Mouse (Mus musculus) WW6 (cell line): ENCODE measurements around the gene Minos1.

Experiments
- DNase-seq: peaks from one replicate; pipeline ENCODE4 v3.0.0-alpha.2; 2013; ENCODE audit warnings: low read depth, low spot score

The Minos1 gene

DNA sequence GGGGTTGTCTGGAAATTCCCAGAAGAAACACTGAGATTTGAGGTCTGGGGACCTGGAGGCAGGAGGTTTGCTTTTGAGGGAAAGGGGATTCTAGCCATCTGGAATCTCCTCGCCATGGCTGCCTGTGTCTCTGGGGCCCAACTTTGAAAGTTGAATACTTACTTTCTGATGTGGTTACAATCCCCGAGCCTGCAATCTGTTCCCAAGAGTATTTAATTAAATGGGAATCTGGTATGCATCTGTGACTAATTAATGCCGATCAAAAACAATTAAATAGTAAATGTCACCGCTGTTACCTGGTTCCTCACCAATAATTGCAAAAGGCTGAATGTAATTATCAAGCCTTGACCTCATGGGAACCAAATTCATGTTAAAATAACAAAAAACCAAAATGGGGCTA lies 13.7 kb upstream of the Minos1 start:
- DNase-seq: no peak

DNA sequence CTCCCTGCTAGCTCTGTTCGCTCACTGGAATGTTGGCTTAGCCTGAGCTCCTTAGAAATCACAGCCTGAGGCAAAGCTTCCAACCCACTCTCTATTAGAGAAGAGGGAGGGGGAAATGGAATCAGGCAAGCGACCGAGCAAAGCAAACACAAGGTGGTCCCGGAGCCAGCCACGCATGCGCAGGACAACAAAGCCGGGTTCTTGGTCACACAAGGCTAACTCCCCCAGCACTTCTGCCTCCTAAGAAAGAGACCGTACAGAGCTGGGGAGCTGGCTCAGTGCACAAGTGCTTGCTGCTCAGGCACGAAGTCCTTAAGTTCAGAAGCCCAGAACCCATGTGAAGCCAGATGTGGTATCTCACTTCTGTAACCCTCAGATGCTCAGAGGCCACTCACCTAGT lies 12.1 kb upstream of the Minos1 start:
- DNase-seq: no peak

DNA sequence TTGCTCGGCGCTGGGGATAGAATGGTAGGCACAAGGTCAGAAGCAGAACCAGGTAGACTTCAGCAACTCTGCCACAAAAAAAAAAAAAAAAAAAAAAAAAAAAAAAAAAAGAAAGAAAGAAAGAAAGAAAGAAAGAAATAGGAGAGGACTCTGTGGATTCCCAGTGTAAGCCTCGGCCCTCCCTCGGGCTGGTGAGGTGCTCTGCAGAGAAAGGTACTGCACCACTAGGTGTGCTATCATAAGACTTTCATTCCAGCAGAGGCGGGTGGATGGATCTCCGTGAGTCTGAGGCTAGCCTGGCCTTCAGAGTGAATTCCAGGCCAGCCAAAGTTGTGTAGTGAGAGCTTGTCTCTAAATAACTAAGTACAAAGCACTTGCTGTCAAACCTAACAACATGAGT lies 10.9 kb upstream of the Minos1 start:
- no peak for DNase-seq

DNA sequence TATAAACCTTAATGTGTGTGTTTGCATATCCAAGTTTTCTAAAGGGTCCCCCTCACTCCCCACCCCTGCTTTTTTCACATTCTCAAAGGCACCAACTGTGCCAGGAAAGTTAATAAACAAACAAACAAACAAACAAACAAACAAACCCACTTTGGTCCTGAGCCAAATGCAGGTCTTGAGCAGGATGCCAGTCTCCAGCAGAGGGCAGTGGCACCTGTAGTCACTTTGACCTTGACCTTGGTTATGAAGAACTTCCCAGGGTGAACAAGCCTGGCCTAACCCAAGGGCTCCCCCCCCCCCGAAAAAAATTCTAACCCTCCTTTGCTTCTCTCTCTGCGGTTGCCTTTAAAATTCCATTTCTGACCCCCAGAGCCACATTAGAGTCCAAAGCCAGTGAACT lies 9.4 kb upstream of the Minos1 start:
- DNase-seq: no peak

DNA sequence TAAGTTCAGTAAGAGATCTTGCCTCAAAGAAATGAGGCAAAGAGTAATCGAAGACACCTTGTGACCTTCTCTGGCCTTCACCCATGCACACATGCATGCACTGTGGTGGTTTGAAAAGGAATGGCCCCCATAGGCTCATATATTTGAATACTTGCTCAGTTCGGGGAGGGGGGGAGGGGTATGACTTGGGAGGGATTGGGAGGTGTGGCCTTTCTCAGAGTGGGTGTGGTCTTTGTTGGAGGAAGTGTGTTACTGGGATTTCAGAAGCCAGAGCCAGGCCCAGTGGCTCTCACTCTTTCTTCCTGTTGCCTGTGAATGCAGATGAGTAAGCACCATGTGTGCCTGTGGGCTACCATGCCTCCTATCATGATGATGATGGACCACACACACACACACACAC lies 5.1 kb upstream of the Minos1 start:
- DNase-seq: no peak

DNA sequence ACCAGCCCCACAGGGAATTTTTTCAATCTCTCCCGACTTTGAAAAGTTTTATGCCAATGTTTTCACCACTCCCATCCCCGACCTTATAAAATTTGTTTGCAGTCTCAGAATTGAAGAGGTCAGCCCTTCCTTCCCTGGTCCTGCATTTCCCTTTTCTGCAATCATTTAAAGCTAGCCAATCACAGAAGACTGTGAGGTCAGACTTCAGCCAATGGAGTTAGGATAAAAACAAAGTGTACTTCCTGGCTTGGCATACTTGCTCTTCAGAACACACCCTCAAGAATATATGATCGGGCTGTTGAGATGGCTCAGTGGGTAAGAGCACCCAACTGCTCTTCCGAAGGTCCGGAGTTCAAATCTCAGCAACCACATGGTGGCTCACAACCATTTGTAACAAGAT lies 2.2 kb upstream of the Minos1 start:
- no peak for DNase-seq

- DNase-seq: no peak
These were observed 1.2 kb upstream of the Minos1 start for GRCm38 (mm10) chr4:139131858-139132672.

- DNase-seq: no peak
These were observed 860 bp downstream of the Minos1 start for GRCm38 (mm10) chr4:139129806-139130700.

- DNase-seq: no peak
These were observed 4.4 kb downstream of the Minos1 start for GRCm38 (mm10) chr4:139126475-139126874.

DNA sequence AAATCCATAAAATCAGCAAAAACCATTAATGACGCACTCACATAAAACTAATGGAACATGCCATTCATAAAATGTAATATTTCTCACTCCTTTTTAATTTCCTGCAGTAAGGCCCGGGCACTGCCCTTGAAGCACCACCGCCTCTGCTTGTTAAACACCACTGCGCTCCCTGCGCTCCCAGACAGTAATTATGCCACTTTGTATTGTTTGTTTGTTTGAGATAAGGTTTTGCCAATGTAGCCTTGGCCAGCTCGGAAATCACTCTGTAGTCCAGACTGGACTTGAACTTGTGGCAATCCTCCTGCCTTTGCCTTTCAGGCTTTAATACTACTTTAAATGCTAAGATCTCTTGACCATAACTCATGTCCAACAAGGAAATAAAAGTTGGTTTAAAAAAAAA lies 6.0 kb downstream of the Minos1 start:
- no peak for DNase-seq

DNA sequence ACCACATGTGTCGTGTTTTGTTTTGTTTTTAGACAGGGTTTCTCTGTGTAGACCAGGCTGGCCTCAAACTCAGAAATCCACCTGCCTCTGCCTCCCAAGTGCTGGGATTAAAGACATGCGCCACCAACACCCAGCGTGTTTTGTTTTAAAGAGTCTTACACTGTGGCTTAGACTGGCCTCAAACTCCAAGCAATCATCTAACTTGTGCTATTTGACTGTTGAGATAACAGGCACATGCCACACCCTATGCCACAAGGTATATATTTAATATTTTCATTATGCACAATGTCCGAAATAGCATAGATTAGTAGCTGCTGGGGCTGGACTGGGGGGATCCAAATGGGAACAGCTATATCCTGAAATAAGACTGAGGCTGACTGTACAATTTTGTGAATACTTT lies 8.4 kb downstream of the Minos1 start:
- no peak for DNase-seq

- no peak for DNase-seq
These were observed 9.9 kb downstream of the Minos1 start for GRCm38 (mm10) chr4:139120998-139121397.

- no peak for DNase-seq
These were observed 10.6 kb downstream of the Minos1 start for GRCm38 (mm10) chr4:139120281-139120814.

GRCm38 (mm10) chr4:139116356-139117063 lies 14.4 kb downstream of the Minos1 start:
- no peak for DNase-seq

DNA sequence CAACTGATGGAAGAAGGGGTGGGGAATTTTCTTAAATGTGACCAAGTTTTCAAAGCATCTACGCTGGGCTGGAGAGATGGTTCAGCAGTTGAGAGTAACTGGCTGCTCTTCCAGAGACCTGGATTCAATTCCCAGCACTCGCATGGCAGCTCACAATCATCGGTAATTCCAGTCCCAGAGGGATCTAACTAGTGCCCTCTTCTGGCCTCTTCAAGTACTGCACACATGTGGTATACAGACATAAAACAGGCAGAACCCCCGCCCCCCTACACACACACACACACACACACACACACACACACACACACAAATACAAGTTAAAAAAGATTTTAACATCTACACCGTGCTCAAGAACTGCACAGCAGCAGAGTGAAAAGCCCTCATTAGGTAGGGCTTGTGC lies 15.2 kb downstream of the Minos1 start:
- DNase-seq: no peak

GRCm38 (mm10) chr4:139112482-139112881 lies 18.4 kb downstream of the Minos1 start:
- no peak for DNase-seq

- DNase-seq: no peak
These were observed 19.5 kb downstream of the Minos1 start for GRCm38 (mm10) chr4:139111421-139111820.

DNA sequence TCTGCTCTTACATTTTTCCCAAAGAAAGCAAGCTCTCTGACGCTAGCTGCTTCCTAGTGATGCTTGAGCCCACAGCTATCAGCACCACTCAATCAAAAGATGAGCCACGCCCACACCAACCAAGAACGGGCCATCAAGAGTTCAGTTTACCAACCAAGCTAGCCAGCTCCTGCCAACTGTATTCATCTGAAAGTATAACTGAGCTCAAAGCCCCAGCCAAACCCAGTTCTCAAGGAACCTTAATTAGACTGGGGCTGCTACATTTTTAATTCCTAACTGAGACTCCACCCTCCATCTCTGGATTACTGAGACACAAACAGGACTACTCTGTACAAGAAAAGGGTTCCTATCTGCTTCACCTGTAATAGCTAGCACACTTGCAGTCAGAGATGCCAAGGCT lies 20.1 kb downstream of the Minos1 start:
- DNase-seq: no peak

GRCm38 (mm10) chr4:139105453-139105852 lies 25.5 kb downstream of the Minos1 start:
- DNase-seq: no peak

DNA sequence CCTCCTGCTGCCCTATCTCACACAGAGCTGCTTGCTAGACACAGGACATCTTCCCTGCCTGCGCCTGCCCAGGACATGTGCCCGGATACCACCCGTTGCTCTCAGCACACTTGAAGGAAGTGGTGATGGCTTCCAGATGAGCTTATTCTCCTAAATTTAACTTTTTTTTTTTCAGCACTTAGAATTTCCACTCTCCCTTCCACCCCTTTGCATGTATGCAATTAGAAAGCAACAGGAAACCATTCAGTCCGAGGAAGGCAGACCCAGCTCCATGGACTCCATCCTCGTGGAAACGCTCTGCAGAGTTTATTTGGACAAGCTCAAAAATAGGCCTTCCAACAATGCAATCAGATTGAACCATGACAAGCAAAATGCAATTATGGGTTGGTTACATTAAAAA lies 29.4 kb downstream of the Minos1 start:
- DNase-seq: no peak

GRCm38 (mm10) chr4:139100326-139100725 lies 30.6 kb downstream of the Minos1 start:
- no peak for DNase-seq

DNA sequence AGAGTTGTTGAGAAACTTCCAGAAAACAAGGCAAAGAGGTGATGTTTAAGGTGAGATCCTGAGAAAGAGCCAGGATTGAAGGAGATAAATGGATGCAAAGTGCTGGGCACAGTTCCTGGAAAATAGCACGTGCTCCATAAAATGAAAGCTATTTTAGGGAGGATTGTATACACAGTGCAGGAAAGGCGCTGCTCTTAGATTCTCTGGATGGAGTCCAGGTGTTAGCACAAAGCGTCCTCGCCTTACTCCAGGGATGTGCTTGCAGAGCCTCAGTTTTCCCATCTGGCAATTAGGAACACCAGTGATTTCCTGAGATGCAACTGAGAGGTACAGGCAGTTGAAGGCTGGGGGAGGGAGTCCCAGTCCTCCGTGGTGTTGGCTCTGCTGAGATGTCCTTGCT lies 34.7 kb downstream of the Minos1 start:
- DNase-seq: no peak
